Mouse (Mus musculus) monocyte, adult 5-6 weeks (primary cell): Measurements from ENCODE around the gene Mdfic. TPM values are rescaled to one million over a fixed set of nuclear protein-coding genes. Genes with fewer than 3 reads are reported as not detected.

ENCODE experiments used
- ATAC-seq: fragments of 153-309, 156-312 bp; replicated peaks from 2 replicates; pipeline ENCODE4 v1.8.0; 2017; ENCODE audit warnings: mild to moderate bottlenecking; ENCODE audit not compliant: low TSS enrichment, insufficient number of reproducible peaks, severe bottlenecking, poor library complexity, low FRiP score
- total RNA-seq: library from RNA; stranded (forward); fragments of 200-1000, 200-491, 200-594 nt; gene quantifications from 3 replicates; pipeline ENCODE4 v1.2.3, GENCODE M21; 2017

Gene Mdfic
- total RNA-seq, 1 experiment from 2014 or later: 24.3 TPM

DNA sequence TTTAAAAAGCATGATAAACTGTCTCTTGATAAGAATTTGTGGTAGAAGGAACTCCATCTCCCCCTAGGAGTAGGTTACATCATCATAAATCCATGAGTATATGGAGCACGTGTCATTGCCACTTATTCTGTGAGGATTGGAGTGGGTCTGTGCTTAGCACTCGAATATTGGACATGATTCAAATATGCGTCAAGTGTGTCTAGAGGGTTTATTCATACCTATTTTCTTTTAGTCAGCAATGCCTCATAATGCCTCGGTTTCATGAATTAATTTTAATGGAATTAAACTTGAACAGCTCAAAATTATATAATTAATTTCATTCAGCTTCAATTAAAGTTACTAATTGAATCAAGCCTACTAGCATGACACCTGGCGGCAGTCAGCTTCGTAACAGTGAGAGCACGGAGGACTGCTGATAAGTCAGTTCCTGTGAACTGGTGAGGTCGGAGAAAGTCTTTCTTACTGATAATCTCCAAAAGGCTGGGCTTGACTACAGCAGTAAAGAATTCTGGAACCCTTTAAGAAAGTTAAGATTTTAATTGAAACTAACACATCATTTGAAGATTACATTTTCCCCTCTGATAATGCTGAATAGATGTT lies 17.0 kb downstream of the Mdfic start:
- ATAC-seq: no peak

DNA sequence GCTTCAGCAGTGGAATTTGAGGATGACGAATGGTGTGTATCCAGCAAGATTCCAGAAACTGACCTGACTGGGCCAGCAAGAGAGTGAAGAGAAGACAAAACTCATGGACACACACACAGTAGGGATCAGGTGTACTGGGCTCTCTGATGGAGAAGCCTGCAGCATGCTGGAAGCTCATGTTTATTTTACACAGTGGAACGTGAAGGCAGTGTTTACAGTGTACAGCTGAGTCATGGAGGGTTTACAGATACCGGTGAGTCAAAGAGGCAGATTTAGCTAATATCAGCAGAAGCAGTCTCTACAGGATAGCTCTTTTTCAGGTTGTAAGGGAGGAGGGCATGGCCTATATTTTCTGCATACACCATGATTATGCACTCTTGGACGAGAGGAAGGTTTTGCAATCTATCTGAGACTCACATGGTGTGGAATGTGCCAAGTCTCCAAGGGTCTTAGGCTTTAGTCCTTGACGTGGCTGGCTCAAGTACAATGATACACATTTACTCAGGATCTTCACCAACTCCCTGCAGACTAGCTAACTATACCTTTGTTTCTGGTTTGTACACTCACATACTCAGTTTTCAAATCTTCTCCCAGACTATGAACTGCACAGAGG lies 18.0 kb downstream of the Mdfic start:
- ATAC-seq: no peak

DNA sequence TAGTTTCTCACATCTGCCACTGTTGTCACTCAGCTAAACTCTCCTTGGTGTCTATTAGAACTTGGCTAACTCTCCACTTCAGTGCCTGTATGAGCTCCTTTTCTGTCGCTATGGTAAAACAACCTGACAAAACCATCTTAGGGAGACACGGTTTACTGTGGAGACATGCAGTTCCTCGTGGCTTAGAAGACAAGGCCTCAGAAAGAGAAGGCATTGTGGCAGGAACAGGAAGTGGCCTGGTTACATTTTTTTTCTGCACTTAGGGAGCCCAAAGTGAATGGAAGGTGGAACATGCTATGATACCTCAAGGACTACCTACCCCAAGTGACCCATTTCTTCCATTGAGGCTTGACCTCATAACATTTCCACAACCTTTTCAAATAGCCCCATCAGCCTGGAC lies 18.7 kb downstream of the Mdfic start:
- peak; percentile 56; the same call in 1 of the 2 replicates for ATAC-seq

DNA sequence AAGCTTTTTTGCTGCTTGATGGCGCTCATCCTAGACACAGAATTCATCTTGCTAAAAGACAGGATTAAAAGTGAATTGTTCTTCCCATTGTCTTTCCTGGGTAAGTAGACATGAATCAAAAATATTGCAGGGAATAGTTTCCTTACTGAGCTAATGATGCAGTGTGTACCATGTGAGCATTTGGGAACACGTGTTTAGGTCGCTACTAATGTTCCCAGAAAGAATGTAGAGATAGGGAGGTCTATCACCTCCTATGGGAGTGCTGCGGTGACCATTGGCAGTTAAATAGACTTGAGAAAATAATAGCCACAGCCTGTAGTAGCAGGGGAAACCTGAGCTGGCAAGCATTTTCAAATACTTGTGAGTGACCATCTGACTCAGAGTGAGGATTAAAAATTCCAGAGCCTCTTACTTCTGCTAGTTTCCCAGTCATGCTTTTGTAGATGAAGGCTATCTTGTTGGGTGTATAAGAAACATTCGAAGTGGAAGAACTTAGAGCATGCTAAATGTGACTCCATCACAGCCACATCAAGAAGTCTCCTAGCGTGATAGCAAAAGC lies 22.2 kb downstream of the Mdfic start:
- ATAC-seq: no peak

DNA sequence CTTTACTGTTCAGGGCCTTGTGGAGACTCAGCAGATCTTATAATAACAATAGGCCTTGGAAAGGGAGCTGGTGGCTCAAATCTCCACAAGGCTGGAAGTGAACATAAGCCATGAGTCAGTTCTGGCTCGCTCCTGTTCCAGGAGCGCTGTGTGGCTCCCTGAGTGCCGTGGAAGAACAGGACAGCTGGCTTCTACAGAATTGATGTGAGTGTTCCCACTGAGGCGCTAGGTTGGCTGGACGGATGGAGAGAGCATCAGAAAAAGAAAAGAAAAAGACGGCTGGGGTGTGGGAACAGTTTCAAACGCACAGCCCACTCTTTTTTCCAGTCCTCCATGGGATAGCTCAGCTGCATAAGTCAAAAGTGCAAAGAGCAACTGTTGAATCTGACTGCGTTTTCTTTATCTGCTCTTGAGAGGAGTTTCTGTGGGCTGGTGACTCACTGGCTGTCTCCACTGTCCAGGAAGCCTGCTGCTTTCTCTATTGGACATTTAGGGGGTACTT lies 22.9 kb downstream of the Mdfic start:
- no peak for ATAC-seq

DNA sequence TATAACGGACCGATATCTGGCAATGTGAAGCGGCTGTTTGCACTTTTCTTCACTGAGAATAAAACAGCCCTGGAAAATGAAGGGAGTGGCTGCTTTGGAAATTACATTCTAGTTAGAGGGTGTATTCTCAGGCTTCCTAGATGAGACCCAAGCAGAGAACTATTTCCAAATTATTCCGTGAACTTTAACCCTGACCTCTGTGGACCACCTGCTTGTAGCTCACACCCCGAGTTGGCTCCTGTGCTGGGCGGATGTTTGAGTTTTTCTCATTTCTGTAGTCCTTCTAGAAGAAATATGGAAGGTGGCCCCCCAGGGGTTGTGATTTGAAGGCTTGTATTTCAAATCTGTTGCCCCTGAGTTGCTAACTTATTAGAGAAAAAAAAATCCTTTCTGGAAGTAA lies 23.3 kb downstream of the Mdfic start:
- ATAC-seq: no peak

DNA sequence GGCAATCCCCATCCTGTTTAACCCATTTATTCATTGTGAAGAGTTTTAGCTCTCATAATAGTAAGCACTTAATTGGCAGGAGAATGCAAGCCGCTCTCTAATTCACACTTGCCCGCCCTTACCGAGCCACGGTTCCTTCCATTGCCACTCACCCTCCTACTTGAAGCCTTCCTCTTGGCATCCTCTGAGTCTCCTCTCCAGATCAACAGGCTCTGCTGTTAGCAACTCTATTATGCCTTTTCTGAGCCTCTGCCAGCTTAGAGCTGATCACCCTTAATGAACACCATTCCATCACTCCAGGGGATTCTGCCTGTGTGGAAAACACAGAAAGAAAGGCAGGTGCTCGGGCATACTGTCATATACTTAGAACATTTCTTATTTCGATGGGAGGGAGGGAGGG lies 24.9 kb downstream of the Mdfic start:
- no peak for ATAC-seq

DNA sequence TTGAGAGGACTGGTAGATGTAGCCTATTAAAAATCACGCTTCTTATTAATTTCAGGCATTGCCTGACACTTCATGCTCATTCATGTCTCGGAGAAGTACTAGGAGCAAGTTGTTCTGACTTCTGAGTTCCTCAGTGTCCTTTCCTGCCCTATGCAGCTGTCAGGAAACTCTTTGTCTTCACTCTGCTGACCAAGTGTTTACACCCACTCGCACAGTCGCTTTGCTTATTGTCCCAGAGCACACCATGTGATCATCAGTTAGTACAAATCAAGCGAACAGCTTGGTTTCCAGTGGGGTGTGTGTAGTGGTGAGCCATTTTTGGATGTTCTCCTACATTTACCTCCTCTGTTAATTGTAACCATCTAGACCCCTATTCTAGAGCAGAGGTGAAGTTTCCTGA lies 25.4 kb downstream of the Mdfic start:
- ATAC-seq: no peak

DNA sequence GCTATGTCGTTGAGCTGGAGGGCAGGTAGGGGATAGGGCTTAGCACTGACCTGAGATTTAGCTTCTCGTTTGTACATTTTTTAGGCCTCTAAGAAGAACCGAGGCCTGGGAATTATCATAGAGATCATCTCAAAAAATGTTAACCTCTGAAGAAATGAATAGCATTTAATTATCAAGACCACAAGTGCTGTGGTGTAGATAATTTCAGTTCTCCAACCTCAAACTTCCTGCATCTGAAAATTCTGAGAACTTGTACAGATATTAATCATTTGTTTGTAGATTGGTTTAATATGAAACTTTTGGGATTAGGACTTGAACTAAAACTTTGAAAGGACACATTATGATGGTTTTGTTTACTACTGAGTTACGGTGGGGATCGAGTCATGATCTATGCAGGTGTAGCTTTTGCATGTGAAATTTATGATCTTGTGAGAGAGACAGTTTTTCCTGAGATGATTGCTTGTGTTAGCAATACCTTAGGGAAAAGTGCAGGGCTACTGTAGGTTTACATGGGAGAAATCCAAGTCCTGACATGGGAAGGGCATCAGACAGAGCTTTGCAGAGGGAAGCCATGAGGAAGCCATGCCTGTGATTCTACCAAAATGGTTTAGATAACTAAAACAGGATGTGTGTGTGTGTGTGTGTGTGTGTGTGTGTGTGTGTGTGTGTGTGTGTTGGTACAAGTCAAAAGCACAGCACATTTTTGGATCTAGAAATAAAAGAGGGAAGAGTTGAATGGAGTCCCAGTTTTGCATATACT lies 27.1 kb downstream of the Mdfic start:
- no peak for ATAC-seq

DNA sequence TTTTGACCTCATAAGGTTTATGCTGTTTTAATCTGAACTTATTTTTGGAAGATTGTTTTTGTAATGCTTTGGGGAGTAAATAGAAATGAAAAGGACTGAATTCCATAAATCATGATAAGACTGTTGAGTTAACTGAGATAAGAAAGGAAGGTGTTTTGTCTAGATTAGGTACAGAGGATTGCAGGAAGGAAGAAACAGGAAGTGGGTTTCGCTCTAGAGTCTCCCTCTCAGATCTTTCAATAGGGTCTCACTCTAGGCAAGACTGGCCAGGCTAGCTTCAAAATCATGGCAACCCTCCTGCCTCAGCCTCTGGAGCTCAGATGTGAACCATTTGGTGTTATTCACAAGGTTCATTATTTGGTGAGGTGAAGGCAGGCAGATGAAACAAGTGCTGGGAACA lies 27.8 kb downstream of the Mdfic start:
- ATAC-seq: no peak

DNA sequence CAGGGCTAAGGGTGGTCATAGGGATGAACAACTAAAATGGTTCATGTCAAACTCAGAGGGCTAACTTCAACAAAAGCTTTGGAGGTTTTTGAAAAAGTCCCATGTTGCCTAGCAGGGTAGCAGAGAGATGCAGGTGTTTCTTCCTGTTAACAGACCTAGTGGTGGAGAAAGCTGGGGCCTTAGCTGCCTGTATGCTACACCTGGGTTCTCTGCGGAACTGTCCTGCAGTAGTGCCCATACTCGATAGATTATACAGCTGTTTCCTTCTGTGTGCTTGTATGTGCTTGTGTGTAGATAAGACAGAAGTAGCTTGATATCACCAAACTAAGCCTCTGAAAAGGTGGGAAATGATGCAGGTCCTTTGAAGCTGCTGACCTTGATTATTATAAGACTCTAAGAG lies 28.5 kb downstream of the Mdfic start:
- ATAC-seq: no peak

DNA sequence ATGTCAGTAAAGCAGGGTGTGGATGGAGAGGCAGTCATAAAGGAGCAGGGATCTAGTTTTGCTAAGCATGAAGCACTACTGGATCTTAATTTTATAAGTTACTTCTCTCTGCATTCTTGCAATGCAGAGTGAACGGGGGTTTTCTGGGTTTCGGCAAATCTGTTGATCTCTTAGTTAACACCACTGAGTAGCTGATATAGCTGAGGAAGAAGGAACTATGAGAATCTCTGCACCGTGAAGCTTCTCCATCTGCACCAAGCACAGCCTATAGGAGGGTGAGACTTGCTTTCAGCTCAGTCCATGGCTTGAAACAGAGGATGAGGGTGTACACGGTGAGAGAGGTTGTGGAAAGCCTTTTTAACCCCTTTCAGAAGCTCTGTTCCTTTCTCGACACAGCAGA lies 29.6 kb downstream of the Mdfic start:
- ATAC-seq: no peak

DNA sequence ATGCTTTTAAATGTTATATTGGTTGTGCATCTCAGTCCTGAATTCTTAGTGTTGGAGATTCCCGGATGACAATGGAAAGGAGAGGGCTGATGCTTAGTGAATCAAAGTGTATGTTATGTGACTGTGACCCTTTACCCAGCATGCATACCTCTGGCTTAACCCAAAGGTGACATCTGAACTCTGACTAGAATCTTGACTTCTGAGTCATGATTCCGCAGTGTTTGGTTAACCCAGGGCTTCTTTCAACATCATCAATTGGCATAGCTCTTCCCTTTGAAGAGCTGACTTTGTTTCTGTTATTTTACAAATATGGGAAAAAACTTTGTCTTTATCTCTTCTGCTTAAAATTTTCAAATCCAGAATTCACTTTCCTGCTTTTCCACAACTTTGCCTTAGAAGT lies 30.9 kb downstream of the Mdfic start:
- no peak for ATAC-seq

DNA sequence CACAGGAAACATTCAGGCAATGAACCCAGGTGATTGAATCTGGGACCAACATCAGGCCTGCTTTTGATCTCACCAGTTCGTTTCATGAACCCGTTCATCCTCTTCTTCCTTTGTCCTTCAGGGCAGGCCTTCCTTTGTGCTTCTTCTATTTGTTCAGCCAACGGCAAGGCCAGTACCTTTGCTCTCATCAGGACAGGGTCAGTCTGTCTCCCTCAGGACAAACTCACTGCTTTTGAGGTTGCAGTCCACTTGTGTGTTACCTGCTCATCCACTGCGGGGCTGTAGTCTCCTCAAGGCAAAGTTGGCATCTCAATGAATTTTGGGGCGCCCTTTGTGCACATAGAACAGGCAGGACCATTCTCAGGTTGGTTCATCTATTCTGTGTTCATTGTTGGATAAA lies 31.7 kb downstream of the Mdfic start:
- no peak for ATAC-seq

DNA sequence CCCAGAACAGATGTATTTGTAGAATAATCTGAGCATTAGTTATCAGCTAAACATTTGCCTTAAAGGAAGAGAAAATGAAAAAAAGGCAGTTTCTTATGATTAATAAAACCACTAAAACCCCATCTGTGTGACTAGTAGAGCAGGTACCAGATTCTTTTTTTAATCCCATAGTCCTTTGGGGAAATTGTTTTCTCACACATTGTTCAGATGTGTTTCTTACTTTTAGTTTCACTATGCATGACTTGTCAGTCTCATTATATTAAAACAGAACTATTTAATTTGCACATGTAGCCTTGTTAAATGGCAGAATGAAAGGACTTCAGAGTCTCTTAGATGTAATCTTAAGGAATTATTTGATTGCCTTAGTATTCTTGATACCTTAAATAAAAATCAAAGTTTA lies 32.7 kb downstream of the Mdfic start:
- ATAC-seq: no peak

DNA sequence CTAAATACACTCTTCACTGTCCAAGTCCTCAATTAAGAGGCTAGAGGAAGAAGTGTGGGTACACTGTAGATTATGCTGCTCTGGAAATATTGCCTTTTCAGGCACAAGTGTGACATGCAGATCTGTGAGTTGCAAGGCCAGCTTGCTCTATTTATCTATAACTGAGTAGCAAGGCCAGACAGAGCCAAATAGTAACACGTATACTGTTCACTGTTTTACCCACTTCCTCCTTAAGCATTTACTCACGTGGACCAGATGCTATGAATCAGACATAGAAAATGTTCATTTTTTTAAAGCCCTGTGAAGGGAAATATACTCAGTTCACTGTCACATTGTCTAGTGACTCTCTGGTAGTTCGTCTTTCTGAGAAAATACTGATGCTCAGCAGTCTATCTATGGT lies 37.9 kb downstream of the Mdfic start:
- peak; percentile 56; the same call in 1 of the 2 replicates for ATAC-seq

DNA sequence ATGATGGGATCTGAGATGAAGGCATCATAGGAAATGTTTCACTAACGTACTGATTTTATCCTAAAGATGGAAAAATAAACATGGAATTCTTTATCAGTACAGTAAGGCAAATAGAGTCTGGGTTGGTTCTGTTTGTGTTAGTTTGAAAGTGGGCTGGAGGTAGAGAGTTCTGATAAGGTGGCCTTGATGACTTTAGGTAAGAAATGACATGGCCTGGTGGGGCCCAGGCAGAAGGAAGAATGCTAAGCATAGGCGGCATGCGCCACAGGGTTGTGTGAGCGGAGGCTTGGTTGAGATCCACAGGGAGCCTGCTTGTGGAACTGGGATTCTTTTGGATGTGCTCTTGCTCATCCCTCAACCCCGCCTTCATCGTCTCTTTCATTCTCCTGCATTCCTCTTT lies 40.3 kb downstream of the Mdfic start:
- no peak for ATAC-seq

DNA sequence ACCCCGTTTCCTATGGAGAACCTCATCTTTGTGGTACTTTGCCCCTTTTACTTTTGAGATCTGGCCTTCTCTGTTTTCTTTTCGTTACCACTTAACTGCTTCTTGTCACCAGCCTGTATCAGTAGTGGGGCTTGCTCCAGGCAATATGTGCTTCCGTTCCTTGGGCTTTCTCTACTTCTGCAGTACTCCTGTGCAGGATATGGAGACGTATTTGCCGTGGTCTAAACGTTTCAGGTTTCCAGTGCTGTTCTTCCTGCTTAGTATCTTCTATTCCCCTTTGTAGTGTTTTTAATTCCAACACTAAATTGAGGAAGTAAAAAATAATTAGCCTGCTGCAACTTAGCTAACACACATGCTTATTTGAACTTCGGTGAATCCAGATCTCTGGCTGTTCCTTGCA lies 43.6 kb downstream of the Mdfic start:
- ATAC-seq: no peak; the same call in 1 of the 2 replicates

DNA sequence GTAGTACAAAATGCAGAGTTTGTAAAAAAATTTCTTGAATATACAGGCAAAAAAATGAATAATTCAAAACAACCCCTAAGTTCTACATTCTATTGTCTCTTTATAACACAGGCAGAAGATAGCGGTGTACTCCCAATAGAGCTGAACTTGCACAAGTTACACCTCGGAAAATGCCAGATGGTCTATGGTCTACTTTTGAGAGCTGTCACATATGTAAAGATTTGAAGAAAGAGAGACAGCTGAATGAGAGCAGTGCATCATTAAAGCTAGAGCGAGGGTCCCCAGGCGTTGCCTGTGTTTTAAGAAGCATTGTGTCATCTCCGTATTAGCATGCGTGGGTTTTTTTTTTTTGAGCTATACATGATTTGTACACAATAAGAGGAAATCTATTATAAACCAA lies 47.0 kb downstream of the Mdfic start:
- ATAC-seq: no peak

DNA sequence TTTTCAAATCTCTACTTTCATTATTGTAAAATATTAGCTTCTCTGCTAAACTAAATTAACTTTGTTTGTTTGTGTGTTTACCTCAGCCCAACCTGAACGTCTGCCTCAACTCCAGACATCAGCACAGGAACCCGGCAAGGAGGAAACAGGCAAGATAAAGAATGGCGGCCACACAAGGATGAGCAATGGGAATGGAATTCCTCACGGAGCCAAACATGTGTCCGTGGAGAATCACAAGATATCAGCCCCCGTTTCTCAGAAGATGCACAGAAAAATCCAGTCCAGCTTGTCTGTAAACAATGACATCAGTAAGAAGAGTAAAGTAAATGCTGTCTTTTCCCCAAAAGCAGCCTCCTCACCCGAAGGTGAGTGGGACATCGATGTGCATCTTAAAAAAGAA lies 49.7 kb downstream of the Mdfic start:
- ATAC-seq: no peak
